ENCODE assay signal across 8 mouse cellular contexts in genomic region chrX:13071241-13071775, GRCm38 (mm10). TPM values are rescaled to one million over a fixed set of nuclear protein-coding genes. Genes with fewer than 3 reads are reported as not detected.
A peak's percentile ranks its signal among the peaks of the same experiment; 100 is the strongest.
DNase-seq lines count a peak whose midpoint lies in the region; ATAC-seq lines count a peak whose summit lies in the region.

Gene Usp9x (plus strand): TSS chrX:13071498.

- peak within 1 kb of the TSS; percentile 73 for H3K4me3 ChIP-seq in hindbrain, embryonic 16.5 days (ENCODE audit: low read length)
- H3K4me3 ChIP-seq in limb, embryonic 10.5 days = peak within 1 kb of the TSS; percentile 74
- H3K4me3 ChIP-seq in midbrain, embryonic 10.5 days = peak within 1 kb of the TSS; percentile 78

- peak; percentile 92 for ATAC-seq in hindbrain, embryonic 16.5 days

- 13% methylated on average over 17 of the region's 36 CpGs for WGBS in hindbrain, embryonic 16.5 days
- 7% methylated on average over 21 of the region's 36 CpGs for WGBS in limb, embryonic 10.5 days
- WGBS in midbrain, embryonic 10.5 days = 28% methylated on average over 29 of the region's 36 CpGs

- H3K9ac ChIP-seq in hindbrain, embryonic 16.5 days (ENCODE audit: low read depth, low read length) = peak within 1 kb of the TSS; percentile 87

- no peaks in the 10 kb centered on the region for H3K36me3 ChIP-seq in hindbrain, embryonic 16.5 days (ENCODE audit: control insufficient read depth, insufficient read depth, low read length)
- 0 out of 2 replicates have a peak, but pooled peaks cover 2% of the 10 kb centered on the region for H3K36me3 ChIP-seq in limb, embryonic 10.5 days
- H3K36me3 ChIP-seq in midbrain, embryonic 10.5 days = 0 out of 2 replicates have a peak, but pooled peaks cover 4% of the 10 kb centered on the region

- no peaks in the 10 kb centered on the region for H3K4me1 ChIP-seq in hindbrain, embryonic 16.5 days (ENCODE audit: control insufficient read depth, insufficient read depth, low read depth, low read length)
- H3K4me1 ChIP-seq in limb, embryonic 10.5 days = no peaks in the 10 kb centered on the region
- 0 out of 2 replicates have a peak, but pooled peaks cover 7% of the 10 kb centered on the region for H3K4me1 ChIP-seq in midbrain, embryonic 10.5 days

- peak within 1 kb of the TSS; percentile 95 for H3K27ac ChIP-seq in hindbrain, embryonic 16.5 days (ENCODE audit: low read depth, low read length)
- peak within 1 kb of the TSS; percentile 93 for H3K27ac ChIP-seq in limb, embryonic 10.5 days
- peak within 1 kb of the TSS; percentile 95 for H3K27ac ChIP-seq in midbrain, embryonic 10.5 days (replicated peaks)

- H3K4me2 ChIP-seq in hindbrain, embryonic 16.5 days (ENCODE audit: low read length) = peak within 1 kb of the TSS; percentile 53

- no peaks in the 10 kb centered on the region; the same call in 1 of the 2 replicates for H3K27me3 ChIP-seq in hindbrain, embryonic 16.5 days (replicated peaks; ENCODE audit: control insufficient read depth, insufficient read depth, low read length)
- H3K27me3 ChIP-seq in limb, embryonic 10.5 days (ENCODE audit: low read depth, poor library complexity, severe bottlenecking) = peaks cover 55% of the 10 kb centered on the region
- H3K27me3 ChIP-seq in midbrain, embryonic 10.5 days (ENCODE audit: low read depth, poor library complexity, severe bottlenecking) = peaks cover 33% of the 10 kb centered on the region

- H3K9me3 ChIP-seq in hindbrain, embryonic 16.5 days (ENCODE audit: control insufficient read depth, low read length) = no peaks in the 10 kb centered on the region; the same call in 1 of the 2 replicates
- H3K9me3 ChIP-seq in limb, embryonic 10.5 days (replicated peaks) = no peaks in the 10 kb centered on the region
- peaks cover 14% of the 10 kb centered on the region for H3K9me3 ChIP-seq in midbrain, embryonic 10.5 days (replicated peaks)

- no peak for DNase-seq in frontal cortex, adult 2 months (ENCODE audit: extremely low spot score in 1 of 2, low spot score in 1 of 2)
- no peak for DNase-seq in frontal cortex, postnatal 10 days (ENCODE audit: low spot score in 2 of 2)
- peak; percentile 72 for DNase-seq in c-Kit-positive CD71-negative TER-119-negative erythroid progenitor cells, embryonic 14.5 days (ENCODE audit: low read depth)
- peak; percentile 72 to 84 for DNase-seq in gastrocnemius, adult 8-10 months (ENCODE audit: low spot score in 2 of 2)
- peak; percentile 91 for DNase-seq in limb, embryonic 10.5 days (ENCODE audit: low spot score)
- DNase-seq in midbrain, embryonic 10.5 days (ENCODE audit: low spot score) = peak; percentile 90
- DNase-seq in spleen, postnatal 4 days (ENCODE audit: low spot score in 2 of 2) = peak; percentile 85 to 92

RNA-seq across cellular contexts. Expression of gene Usp9x, which starts in this region (rescaled TPM):
- 49.5 and 54.3 TPM in 2 replicates for polyA plus RNA-seq in frontal cortex, adult 2 months (2012; rRNA removed)
- total RNA-seq in gastrocnemius, adult 8-10 months (2022) = 100 to 1,000 TPM; 141 to 212 (median 167) TPM
- 22.9 and 29.8 TPM in 2 replicates for polyA plus RNA-seq in hindbrain, embryonic 16.5 days (2015; fragmentation: Nextera tagmentation; extraction: Ambion mirVana)
- 33.3 and 35.2 TPM in 2 replicates for polyA plus RNA-seq in limb, embryonic 10.5 days (2016; fragmentation: Nextera tagmentation; extraction: Ambion mirVana)
- polyA plus RNA-seq in midbrain, embryonic 10.5 days (2016; fragmentation: Nextera tagmentation; extraction: Ambion mirVana) = 29.1 and 39.2 TPM in 2 replicates

Comparison
In these comparisons a context has a peak if more than half of its experiments do, and no peak if none do; other contexts are left out.
1. DNase-seq: peak in c-Kit-positive CD71-negative TER-119-negative erythroid progenitor cells, embryonic 14.5 days (single experiment), gastrocnemius, adult 8-10 months (2 of 2), limb, embryonic 10.5 days (single experiment), midbrain, embryonic 10.5 days (single experiment) and spleen, postnatal 4 days (2 of 2); none in frontal cortex, adult 2 months (0 of 2) and frontal cortex, postnatal 10 days (0 of 2).
2. Peak in every context shown above with its lines, with median percentiles within 50 percentile points of each other: H3K27ac ChIP-seq and H3K4me3 ChIP-seq.